Mouse (Mus musculus) ES-Bruce4 (cell line): ENCODE results near the gene Lypla2.

Experiments used
- CTCF ChIP-seq: IDR thresholded peaks from one replicate; pipeline ENCODE4 v1.8.1; 2011; ENCODE audit warnings: low read depth, low read length
- EP300 ChIP-seq: IDR thresholded peaks from 2 replicates; pipeline ENCODE4 v1.6.1; 2011; ENCODE audit warnings: low read depth, low read length; ENCODE audit not compliant: insufficient read depth
- POLR2A ChIP-seq: IDR thresholded peaks from one replicate; pipeline ENCODE4 v1.8.1; 2011; ENCODE audit warnings: low read length; ENCODE audit not compliant: insufficient read depth

- no peak for TF ChIP-seq CTCF
- no peak for TF ChIP-seq POLR2A
- TF ChIP-seq EP300 = no peak
These were observed 7.3 kb downstream of the Lypla2 start for GRCm38 (mm10) chr4:135965113-135965512.
